Mouse (Mus musculus): ENCODE measurements around the gene Pbx4.
A peak's percentile ranks its signal among the peaks of the same experiment; 100 is the strongest.

Pbx4 gene

GRCm38 (mm10) chr8:69832298-69832853 lies at the start of gene Pbx4:
TSS of gene Pbx4 (plus strand) at chr8:69832491.
- DNase-seq = peak; percentile 88 to 91

GRCm38 (mm10) chr8:69789105-69789504 lies 43.2 kb upstream of the Pbx4 start:
- DNase-seq = no peak

DNA sequence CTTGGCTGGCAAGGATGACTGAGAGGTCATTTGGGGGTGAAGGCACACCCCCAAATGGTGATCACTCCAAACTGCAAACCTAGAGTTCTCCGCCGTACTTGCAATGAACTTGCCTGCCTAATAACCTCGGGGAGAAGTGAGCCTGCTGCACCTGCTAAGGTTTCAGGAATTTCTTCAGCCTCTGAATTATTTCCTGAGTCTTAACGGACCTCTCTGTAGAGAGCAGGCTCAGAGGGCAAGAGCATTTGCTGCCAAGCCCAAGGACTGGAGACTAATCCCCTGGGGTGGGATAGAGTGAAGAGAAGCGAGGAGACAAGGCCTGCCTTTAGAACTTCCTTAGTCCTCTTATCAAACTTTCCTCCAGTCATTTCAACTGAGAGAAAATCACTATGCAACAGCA lies 42.6 kb upstream of the Pbx4 start:
- peak in 1 of 2 experiments; percentile 1 for DNase-seq

- DNase-seq = peak in 1 of 2 experiments; percentile 3
Measured at GRCm38 (mm10) chr8:69790364-69790763, 41.9 kb upstream of the Pbx4 start.

DNA sequence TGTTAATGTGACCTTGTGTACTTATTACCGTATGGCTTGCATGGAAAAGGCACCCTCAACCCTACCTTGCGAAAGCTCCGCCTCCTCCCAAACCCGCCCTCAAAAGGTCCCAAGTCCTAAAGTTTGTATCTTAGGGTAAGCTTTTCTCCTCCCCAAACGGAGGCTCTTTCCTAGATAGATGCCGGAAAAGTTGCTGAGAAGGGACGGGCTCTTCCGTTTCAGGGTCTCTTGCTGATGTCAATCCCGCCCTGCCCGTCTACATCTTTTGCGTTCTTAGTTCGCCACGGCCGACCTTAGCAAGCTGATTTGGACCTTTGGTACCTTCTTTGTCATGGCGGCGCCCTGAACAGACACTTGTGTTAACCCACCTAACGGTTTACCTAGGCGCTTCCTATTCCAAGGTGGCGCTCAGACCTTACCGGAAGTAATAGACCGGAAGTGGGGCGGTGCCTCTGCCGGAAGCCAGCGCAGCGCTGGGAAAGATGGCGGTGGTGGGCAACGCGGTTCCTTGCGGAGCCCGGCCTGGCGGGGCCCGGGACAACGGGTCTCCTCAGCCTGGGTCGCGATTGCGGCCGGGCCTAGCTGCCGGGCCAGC lies 41.4 kb upstream of the Pbx4 start, which contains the start of the genes Atp13a1 and Zfp866:
TSS of gene Atp13a1 (plus strand) at position 391 of the 595 bp plus-strand sequence.
TSS of gene Zfp866 (minus strand) at position 406 of the 595 bp plus-strand sequence.
- DNase-seq = peak; percentile 79 to 86

GRCm38 (mm10) chr8:69791415-69792068 lies 40.7 kb upstream of the Pbx4 start:
- DNase-seq = no peak

- DNase-seq = no peak
Measured at GRCm38 (mm10) chr8:69793666-69794065, 38.6 kb upstream of the Pbx4 start.

DNA sequence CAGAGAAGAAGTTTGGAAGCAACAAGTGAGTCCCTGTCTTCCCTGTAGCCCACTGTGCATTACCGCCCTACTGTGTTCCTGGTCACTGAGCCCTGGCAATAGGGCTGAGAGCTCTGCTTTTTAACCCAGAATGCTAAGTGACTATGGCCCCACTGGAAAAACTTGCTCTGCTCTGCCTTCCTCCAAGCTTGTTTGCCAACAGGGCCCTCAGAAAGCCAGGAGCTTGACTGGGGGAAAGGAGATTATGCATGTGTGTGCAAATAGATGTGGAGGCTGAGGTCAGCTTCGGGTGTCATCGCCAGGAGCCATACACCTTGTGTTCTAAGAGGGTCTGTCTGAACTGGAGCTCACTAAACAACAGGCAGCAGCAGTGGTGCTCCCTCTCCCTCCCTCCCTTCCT lies 38.2 kb upstream of the Pbx4 start:
- DNase-seq = no peak

DNA sequence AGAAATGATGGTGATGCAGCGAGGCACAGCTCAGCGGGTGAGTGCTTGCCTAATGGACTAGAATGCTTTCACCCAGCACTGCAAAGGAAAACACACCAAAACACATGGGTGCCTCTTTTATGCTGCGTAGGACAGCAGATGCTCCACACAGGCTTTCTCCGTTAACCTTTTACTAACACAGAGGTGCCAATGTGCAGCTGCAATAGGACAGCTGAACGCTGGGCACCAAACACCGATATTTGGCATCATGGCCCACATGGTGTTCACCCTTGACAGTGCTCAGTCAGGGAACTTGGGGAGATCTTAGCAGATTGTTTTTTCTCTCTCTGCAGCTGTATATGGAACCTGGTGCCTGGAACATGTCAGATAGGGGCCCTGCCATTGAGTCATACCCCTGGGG lies 37.4 kb upstream of the Pbx4 start:
- no peak for DNase-seq

GRCm38 (mm10) chr8:69796721-69797345 lies 35.5 kb upstream of the Pbx4 start:
- DNase-seq = no peak

DNA sequence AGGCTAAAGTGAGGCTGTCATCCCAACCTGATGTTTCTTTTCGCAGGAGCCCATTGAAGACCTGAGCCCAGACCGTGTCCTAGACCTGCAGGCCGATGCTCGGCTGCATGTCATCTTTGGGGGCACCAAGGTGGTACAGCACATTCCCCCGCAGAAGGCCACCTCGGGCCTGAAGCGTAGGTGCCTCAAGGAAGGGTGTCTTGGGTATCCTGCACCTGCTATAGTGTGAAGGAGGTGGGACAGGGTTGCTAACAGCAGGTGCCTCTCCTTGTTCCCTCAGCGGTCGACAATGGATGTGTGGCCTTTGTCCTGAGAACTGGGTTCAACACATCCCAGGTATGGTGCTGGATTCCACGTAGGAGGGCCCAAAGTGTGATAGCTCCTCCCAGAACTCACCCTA lies 34.6 kb upstream of the Pbx4 start:
- DNase-seq = no peak

GRCm38 (mm10) chr8:69799261-69799660 lies 33.0 kb upstream of the Pbx4 start:
- DNase-seq = peak in 1 of 2 experiments; percentile 1

GRCm38 (mm10) chr8:69799946-69800345 lies 32.3 kb upstream of the Pbx4 start:
- DNase-seq = peak in 1 of 2 experiments; percentile 1

- DNase-seq = no peak
Measured at GRCm38 (mm10) chr8:69801796-69802195, 30.5 kb upstream of the Pbx4 start.

- no peak for DNase-seq
Measured at GRCm38 (mm10) chr8:69802216-69802615, 30.1 kb upstream of the Pbx4 start.

DNA sequence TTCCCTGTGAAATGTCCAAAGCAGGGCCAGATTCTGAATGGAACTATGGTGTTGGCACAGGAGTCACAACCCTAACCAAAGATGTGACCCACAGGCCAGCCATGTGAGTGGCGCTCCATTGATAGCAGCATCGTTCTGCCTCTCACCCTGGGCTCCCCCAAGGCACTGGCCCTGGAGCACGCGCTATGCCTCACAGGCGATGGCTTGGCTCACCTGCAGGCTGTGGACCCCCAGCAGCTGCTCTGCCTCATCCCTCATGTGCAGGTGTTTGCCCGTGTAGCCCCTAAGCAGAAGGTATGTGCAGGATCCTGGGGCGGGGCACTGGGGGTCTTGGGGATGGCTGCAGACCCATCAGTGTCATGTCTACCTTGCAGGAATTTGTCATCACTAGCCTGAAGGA lies 28.9 kb upstream of the Pbx4 start:
- peak in 1 of 2 experiments; percentile 4 for DNase-seq

DNA sequence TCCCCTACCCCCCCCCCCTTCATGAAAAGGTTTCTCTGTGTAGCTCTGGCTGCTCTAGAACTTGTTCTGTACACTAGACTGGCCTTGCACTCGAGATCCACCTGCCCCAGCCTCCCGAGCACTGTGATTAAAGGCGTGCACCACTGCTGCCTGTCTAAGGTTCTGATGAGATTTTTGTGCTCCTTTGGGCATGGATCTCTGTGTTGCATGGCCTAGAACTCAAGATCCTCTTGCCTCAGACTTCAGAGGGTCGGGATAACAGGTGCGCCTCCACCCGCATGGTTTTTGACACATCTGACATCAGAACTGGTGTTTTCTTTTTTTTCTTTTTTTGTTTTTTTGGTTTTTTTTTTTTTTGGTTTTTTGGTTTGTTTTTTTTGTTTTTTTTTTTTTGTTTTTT lies 27.8 kb upstream of the Pbx4 start:
- peak in 1 of 2 experiments; percentile 1 for DNase-seq

DNA sequence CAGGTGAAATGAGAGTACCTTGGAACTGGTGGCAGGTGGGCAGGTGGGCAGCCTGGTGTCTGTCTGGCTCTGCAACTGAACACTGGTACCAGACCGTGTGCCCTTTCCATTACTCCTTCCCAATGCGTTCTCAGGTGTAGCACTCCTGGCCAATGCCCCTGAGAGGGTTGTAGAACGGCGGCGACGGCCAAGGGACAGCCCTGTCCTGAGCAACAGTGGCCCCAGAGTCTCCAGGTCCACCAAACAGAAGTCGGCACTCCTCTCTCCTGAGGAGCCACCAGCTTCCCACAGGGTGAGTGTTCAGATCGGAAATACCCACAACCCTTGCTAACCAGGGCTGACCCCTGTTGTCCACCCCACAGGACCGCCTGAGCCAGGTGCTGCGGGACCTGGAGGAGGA lies 27.2 kb upstream of the Pbx4 start:
- DNase-seq = peak in 1 of 2 experiments; percentile 3

GRCm38 (mm10) chr8:69805491-69805890 lies 26.8 kb upstream of the Pbx4 start:
- DNase-seq = peak in 1 of 2 experiments; percentile 4

GRCm38 (mm10) chr8:69807236-69807635 lies 25.1 kb upstream of the Pbx4 start:
- DNase-seq = no peak

DNA sequence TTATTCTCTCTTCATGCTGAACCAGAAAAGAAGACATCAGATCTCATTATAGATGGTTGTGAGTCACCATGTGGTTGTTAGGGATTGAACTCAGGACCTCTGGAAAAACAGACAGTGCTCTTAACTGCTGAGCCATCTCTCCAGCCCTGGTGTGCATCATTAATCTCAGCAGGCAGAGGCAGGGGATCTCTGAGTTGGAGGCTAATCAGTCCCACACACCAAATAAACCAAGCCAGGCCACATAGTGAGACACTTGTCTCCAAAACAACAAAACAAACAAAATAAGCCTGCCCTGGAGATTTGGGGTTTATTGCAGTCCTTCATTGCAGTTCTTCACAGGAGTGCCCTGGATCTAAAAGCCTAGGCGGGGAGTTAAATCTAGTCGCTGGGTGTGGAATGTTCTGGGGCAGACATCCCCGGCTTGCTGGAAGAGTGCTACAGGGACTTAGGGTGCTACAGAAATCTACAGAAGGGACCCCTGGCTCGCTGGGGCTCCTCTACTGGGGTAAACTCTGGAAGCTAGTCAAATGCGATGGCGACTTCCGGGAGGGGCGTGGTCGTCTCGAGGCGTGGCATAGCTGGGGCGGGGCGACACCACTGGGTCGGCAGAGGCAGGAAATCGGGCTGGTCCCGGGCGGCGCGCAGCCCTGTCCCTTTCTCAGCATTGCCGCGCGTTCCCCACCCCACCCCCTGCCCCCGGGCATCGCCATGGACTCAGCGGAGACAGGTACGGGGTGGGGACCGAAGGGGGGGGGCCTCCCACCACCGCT lies 24.0 kb upstream of the Pbx4 start, which contains the start of gene Gmip:
TSS of gene Gmip (plus strand) at position 586 of the 770 bp plus-strand sequence.
- DNase-seq = peak; percentile 87 to 96

GRCm38 (mm10) chr8:69808864-69809403 lies 23.4 kb upstream of the Pbx4 start:
- DNase-seq = peak; percentile 63 to 64
